Mouse (Mus musculus) hematopoietic stem cell, adult 5-6 weeks (primary cell): ENCODE results near the gene Fcnb. TPM values are rescaled to one million over a fixed set of nuclear protein-coding genes. Genes with fewer than 3 reads are reported as not detected.

Experiments used
- ATAC-seq, 2 experiments: fragments of 125-278 bp in 1 of 2; replicated peaks in 1 of 2; 2 replicates each; pipeline ENCODE4 v1.8.0; 2016 to 2017; ENCODE audit warnings: inconsistent platforms in 2 of 2, mild to moderate bottlenecking in 2 of 2, moderate number of reproducible peaks in 2 of 2, low read depth in 1 of 2, moderate TSS enrichment in 1 of 2; ENCODE audit not compliant: low FRiP score in 2 of 2, poor library complexity in 2 of 2, severe bottlenecking in 2 of 2, insufficient read depth in 1 of 2, low TSS enrichment in 1 of 2
- total RNA-seq: library from RNA; stranded (forward); fragments of 172-1452, 232-1000 nt; gene quantifications from 2 replicates; pipeline ENCODE4 v1.2.3, GENCODE M21; 2017

Gene Fcnb
- total RNA-seq = 30.2 and 77.4 TPM in 2 replicates

- peak in 1 of 2 experiments; percentile 44; a peak in 1 of 4 replicates for ATAC-seq
Measured at GRCm38 (mm10) chr2:28084768-28085167, at the start of gene Fcnb. Gene Fcnb, minus strand, starts transcription at chr2:28084885.

GRCm38 (mm10) chr2:28133833-28134232 lies 49.1 kb upstream of the Fcnb start:
- no peak for ATAC-seq

- ATAC-seq = no peak
Measured at GRCm38 (mm10) chr2:28132117-28132516, 47.4 kb upstream of the Fcnb start.

GRCm38 (mm10) chr2:28126763-28127438 lies 42.2 kb upstream of the Fcnb start:
- no peak for ATAC-seq

- no peak for ATAC-seq
Measured at GRCm38 (mm10) chr2:28123910-28124309, 39.2 kb upstream of the Fcnb start.

- ATAC-seq = no peak
Measured at GRCm38 (mm10) chr2:28121309-28121708, 36.6 kb upstream of the Fcnb start.

- no peak for ATAC-seq
Measured at GRCm38 (mm10) chr2:28120342-28120741, 35.7 kb upstream of the Fcnb start.

- no peak for ATAC-seq
Measured at GRCm38 (mm10) chr2:28118518-28119116, 33.9 kb upstream of the Fcnb start.

- ATAC-seq = no peak
Measured at GRCm38 (mm10) chr2:28117490-28118308, 33.0 kb upstream of the Fcnb start.

- ATAC-seq = no peak
Measured at GRCm38 (mm10) chr2:28108763-28109162, 24.1 kb upstream of the Fcnb start.

- ATAC-seq = 0 out of 4 replicates have a peak, but pooled peaks of 1 of the 2 experiments have one; percentile 17
Measured at GRCm38 (mm10) chr2:28106002-28106401, 21.3 kb upstream of the Fcnb start.

GRCm38 (mm10) chr2:28103653-28104052 lies 19.0 kb upstream of the Fcnb start:
- no peak for ATAC-seq

- no peak for ATAC-seq
Measured at GRCm38 (mm10) chr2:28101892-28102291, 17.2 kb upstream of the Fcnb start.

- no peak for ATAC-seq
Measured at GRCm38 (mm10) chr2:28100796-28101483, 16.3 kb upstream of the Fcnb start.

- ATAC-seq = no peak
Measured at GRCm38 (mm10) chr2:28098547-28099505, 14.1 kb upstream of the Fcnb start.

GRCm38 (mm10) chr2:28096751-28097309 lies 12.1 kb upstream of the Fcnb start:
- no peak; a peak in 1 of 4 replicates for ATAC-seq
